Mouse (Mus musculus): ENCODE data around the gene Abcd3.
A peak's percentile ranks its signal among the peaks of the same experiment; 100 is the strongest.

The Abcd3 gene

GRCm38 (mm10) chr3:121738742-121739342, 76.3 kb downstream of the Abcd3 start:
- DNase-seq (ENCODE audit: low spot score in 2 of 2): no peak

DNA sequence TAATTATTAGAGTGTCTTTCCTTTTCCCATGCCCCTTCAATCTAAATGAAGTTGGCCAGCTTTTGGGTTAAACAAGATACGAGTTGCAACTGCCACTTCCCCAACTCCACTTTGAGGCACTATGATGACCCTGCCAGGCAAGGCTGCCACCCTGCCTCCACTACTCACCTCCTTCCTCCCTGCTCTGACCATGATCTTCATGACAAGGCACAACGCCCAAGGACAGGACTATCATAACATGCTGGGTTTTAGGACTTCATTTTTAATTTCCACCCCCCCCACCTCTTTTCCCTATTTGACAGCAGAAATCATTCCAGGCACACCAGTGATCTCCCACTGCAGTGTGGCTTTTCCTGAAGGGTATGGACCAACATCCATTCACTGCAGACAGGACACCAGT, 77.2 kb downstream of the Abcd3 start:
- no peak for DNase-seq (ENCODE audit: low spot score in 2 of 2)

DNA sequence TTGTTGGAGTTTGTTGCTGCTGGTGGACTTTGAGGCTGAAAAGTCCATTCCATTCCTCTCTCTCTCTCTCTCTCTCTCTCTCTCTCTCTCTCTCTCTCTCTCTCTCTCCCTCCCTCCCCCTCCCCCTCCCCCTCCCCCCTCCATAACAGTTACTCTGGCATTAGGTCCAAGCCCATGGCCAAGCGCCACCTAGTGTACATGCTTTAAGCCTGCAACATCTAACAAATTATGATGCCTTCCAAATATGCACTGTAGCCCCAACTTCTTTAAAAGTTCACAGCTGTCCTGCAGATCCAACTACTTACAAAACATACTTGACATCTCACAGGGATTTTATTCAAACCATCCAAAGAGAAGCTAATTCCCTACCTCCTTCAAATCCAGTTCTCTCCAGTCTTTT, 77.6 kb downstream of the Abcd3 start:
- no peak for DNase-seq (ENCODE audit: low spot score in 2 of 2)

DNA sequence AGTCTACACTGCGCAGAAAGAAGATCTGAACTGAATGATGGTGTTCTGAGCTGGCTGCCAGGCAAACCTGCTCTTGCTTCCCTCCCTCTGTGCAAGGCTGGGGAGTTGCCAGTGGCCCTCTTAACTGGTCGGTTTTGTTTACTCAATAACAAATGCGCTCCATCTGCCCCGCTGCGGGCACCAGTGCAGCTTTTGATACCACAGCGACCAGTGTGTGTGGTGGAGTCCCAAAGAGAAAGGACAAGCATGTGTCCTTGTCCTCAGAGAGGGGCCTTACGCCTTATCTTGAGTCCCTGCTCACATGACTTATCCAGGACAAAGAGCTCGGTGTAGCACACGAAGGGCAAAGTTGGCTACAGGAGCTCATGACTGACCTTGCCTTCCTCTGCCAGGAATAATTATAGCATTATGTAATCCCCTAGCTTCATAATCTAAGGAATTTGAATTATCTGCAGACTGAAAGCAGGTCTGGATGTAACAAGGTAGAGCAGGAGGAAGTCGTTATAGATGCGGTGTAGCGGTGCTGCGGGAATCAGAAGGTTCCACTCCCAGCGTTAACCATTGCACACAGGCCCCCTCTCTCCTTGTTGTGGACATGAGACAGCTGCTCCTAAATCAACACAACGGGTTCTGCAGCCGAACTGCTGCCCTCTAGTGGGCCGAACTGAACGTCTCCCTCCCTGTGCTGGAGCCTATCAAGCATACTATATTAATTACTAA, 78.9 kb downstream of the Abcd3 start:
- DNase-seq (ENCODE audit: low spot score in 2 of 2): peak; percentile 51 to 66

- DNase-seq (ENCODE audit: low spot score in 2 of 2): no peak
These were observed 79.6 kb downstream of the Abcd3 start for GRCm38 (mm10) chr3:121735542-121735941.

DNA sequence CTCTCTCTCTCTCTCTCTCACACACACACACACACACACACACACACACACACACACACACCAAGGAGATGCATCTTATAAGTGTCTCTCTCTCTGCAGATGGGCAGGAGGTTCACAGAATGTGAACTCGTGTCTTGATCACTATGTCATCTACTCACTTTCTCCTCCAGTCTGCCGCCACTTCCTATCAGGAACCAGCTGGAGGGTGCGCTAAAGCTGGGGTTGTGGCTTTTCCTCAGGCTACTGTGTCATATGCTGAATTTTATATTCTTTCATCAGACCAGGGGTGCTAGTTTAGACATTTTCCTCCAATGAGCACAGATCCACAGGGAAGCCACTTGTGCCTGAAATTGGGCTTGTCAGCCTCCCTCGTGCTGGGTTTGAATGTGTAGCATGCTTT, 85.4 kb downstream of the Abcd3 start:
- DNase-seq (ENCODE audit: low spot score in 2 of 2): no peak

DNA sequence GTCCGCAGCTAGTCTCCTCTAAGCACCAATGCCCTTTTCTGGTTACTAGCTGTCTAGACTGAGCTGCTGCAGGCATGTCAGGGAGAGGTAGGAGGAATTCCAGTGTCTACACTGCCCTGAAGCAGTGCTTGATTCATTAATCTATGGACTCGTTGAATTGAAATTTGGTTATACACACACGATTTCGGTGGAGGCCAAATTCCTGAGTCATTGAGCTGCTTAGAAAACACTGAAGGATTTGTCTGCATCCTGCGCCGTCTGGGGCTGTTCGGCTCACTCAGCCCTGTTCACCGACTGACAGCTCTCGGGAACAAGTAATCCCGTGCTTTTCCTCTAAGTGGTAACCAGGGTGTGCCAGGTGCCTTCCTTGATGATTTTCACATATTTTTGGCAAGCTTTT, 89.5 kb downstream of the Abcd3 start:
- no peak for DNase-seq (ENCODE audit: low spot score in 2 of 2)

DNA sequence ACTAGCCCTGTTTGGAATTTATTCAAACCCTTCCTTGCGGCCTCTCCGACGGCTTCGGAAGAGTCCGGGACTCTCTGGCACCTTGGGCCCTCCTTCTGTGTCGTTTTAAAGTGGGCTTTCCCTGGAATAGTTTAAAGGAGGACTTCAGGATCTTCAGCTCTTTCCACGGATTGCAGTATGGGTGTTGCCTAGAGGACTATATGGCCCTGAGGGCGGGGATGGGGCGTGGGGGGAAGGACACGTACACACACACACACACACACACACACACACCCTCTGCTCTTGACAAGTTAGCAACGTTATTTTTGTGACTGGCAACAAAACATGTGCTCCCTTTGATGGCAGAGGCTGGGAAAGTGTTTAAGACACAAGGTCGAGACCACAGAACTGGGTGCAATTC, 90.5 kb downstream of the Abcd3 start:
- DNase-seq (ENCODE audit: low spot score in 2 of 2): no peak

DNA sequence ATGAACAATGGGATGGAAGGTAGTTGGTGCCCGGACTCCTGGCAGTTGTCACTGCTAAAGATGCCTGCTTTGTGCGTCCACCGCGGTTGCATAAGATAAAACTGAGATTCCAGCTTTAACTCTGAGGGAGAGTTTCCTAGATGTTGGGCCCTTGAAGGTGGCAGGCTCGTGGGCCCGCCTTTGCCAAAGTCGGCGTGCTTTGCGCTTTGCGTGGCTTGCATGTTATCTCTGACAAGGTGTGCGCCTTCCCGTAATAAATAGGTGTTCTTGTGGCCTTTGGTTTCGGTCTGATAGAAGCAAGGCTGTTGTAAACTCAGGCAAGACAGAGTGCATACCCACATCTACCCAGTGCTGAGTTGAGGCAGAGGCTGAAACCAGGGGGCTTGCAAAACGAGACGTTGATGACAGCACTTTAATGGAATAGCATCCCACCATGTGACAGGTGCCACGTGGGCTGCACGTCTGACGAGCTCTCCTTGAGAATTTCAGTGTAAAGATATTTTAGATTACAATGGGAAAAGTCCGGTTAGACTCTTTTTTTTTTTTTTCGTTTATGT, 91.1 kb downstream of the Abcd3 start:
- DNase-seq (ENCODE audit: low spot score in 2 of 2): no peak

DNA sequence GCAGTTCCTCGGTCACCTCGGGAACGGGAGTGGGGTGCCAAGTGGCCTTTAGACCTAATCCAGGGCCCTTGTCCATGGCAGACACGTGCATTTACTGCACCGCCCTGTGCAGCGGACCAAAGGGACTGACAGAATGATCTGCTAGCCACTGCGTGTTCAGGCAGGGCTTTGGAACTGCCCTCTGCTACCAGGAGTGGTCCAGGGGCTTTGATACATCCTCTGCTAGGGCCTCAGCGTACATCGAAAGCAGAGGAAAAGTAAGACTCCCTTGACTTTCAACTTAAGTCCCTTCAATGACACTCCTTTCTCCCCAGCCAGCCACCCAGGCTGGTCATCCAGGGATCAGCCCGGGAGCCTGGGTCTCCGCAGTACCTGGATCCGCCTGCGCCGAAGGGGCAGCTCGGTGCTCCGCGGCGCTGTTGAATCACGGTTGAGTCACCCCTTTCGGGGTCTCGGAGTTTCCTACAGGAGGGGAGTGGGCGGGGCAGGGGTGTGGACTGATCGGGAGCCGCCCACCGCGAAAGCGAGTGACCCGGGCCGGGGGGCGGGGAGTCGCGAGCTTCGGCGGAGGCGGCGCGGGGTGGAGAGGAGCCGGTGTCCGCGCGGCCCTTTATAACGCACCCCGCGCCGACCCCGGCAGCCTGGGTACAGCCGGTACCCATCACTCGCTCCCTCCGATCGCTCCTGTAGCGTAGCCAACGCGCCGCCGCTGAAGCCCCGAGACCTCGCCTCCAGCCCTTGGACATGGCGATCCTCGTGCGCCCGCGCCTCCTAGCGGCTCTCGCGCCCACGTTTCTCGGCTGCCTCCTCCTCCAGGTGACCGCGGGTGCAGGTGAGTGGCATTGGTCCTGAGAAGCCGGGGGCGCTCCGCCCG, 91.9 kb downstream of the Abcd3 start, which contains the start of gene F3:
Gene F3 (plus strand): TSS at position 567 of the 874 bp plus-strand sequence.
- peak; percentile 74 to 79 for DNase-seq (ENCODE audit: low spot score in 2 of 2)

- no peak for DNase-seq (ENCODE audit: low spot score in 2 of 2)
These were observed 93.4 kb downstream of the Abcd3 start for GRCm38 (mm10) chr3:121721691-121722070.

GRCm38 (mm10) chr3:121720801-121721690, 94.1 kb downstream of the Abcd3 start:
- no peak for DNase-seq (ENCODE audit: low spot score in 2 of 2)

- DNase-seq (ENCODE audit: low spot score in 2 of 2): no peak
These were observed 95.4 kb downstream of the Abcd3 start for GRCm38 (mm10) chr3:121719701-121720100.

GRCm38 (mm10) chr3:121718679-121719078, 96.4 kb downstream of the Abcd3 start:
- DNase-seq (ENCODE audit: low spot score in 2 of 2): no peak

DNA sequence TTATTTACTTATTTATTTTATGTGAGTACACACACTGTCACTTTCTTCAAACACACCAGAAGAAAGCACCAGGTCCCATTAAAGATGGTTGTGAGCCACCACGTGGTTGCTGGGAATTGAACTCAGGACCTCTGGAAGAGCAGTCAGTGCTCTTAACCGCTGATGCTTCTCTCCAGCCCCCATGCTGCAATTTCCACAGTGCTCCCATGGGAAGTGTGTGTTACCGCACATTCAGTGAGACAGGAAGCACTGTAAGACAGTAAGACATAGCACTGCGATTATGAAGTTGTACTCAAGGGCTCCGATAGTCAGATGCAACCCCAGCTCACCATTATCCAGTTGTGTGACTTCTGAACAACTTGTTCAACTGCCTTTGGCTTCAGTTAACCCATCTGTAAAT, 98.6 kb downstream of the Abcd3 start:
- DNase-seq (ENCODE audit: low spot score in 2 of 2): no peak

DNA sequence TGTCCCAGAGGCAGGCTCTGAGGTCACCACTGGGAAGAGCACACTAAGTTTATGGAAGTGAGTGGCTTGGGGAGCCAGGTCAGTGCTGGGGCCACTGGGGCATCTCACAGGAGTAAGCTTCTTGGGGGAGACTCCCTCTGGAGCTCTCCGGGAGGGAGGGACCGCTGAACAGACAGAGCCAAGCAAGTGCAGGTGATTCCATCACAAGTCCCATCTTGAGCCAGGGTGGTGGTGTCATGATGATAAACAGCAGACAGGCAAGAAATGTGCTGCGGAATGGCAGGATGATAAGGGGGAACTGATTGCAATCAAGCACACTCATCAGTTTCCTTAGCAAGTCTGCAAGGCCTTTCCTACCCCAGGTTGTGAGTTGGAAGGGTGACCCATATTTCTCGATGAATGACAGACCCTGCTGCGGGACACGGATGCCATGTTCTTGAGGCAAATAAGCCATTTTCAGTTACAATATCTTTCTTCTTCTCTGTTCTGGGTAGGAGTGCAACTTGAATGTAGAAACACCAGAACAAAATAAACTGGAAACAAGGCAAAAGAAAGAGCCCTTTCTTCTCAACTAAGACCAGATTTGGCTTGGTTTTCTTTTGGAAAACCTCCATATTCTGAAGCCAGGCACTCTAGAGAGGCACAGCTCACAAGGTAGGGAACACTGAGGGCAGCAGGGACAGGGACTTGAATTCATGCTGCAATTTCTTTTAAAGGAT, 99.2 kb downstream of the Abcd3 start:
- no peak for DNase-seq (ENCODE audit: low spot score in 2 of 2)

GRCm38 (mm10) chr3:121715336-121715735, 99.8 kb downstream of the Abcd3 start:
- DNase-seq (ENCODE audit: low spot score in 2 of 2): no peak

DNA sequence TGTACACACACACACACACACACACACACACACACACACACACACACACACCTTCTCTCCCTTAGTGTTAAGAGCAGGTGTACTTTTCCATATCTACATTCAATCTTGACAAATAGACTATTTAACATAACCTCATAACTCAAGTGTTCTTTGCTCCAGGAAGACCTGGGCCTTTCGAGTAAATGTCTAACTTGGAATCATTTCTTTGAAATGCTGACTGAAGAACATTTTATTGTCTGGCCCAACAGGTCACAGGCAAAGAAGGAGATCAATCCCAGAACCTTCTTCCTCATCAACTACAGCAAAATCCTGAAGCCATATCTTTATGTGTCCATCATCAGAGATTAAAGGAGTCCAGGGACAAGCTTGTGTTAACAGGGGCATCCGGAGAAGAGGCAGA, 100.6 kb downstream of the Abcd3 start:
- no peak for DNase-seq (ENCODE audit: low spot score in 2 of 2)

- no peak for DNase-seq (ENCODE audit: low spot score in 2 of 2)
These were observed 101.3 kb downstream of the Abcd3 start for GRCm38 (mm10) chr3:121713816-121714215.

- DNase-seq (ENCODE audit: low spot score in 2 of 2): no peak
These were observed 101.9 kb downstream of the Abcd3 start for GRCm38 (mm10) chr3:121713151-121713701.

All from urinary bladder, adult 18-20 months (tissue).